Mouse (Mus musculus) limb, embryonic 12.5 days (tissue): ENCODE results near the gene Defb13. TPM values are rescaled to one million over a fixed set of nuclear protein-coding genes. Genes with fewer than 3 reads are reported as not detected.
A peak's percentile ranks its signal among the peaks of the same experiment; 100 is the strongest.
"Not testable (repeated sequence)": the region's sequence is repeated elsewhere in the genome, so short reads cannot be mapped to it uniquely, and the experiment has no call there.

Experiments
- ATAC-seq: fragments of 200-750 bp; cut with Nextera tagmentation; 2 replicates; pipeline ENCODE4 v1.8.0; 2017; ENCODE audit warnings: low read depth, moderate TSS enrichment; ENCODE audit not compliant: insufficient number of reproducible peaks, insufficient read depth, low FRiP score, low TSS enrichment
- H3K27ac ChIP-seq: fragments of 300-500 bp; sonication (generic); 2 replicates; pipeline ENCODE4 v1.5.1; 2016; ENCODE audit warnings: mild to moderate bottlenecking, moderate library complexity
- H3K27me3 ChIP-seq: fragments of 300-500 bp; sonication (generic); 2 replicates; pipeline ENCODE4 v1.6.1; 2016; ENCODE audit warnings: mild to moderate bottlenecking, moderate library complexity
- H3K36me3 ChIP-seq: fragments of 300-500 bp; sonication (generic); 2 replicates; pipeline ENCODE4 v1.6.1; 2016; ENCODE audit warnings: mild to moderate bottlenecking, moderate library complexity
- H3K4me1 ChIP-seq: fragments of 300-500 bp; sonication (generic); replicated peaks from 2 replicates; pipeline ENCODE4 v1.6.1; 2016
- H3K4me2 ChIP-seq: fragments of 300-500 bp; sonication (generic); 2 replicates; pipeline ENCODE4 v1.6.1; 2016; ENCODE audit warnings: mild to moderate bottlenecking, moderate library complexity
- H3K4me3 ChIP-seq: fragments of 300-500 bp; sonication (generic); replicated peaks from 2 replicates; pipeline ENCODE4 v1.5.1; 2016; ENCODE audit warnings: mild to moderate bottlenecking
- H3K9ac ChIP-seq: fragments of 300-500 bp; sonication (generic); replicated peaks from 2 replicates; pipeline ENCODE4 v1.6.1; 2016; ENCODE audit warnings: mild to moderate bottlenecking, moderate library complexity
- H3K9me3 ChIP-seq: fragments of 300-500 bp; sonication (generic); 2 replicates; pipeline ENCODE4 v1.6.1; 2016; ENCODE audit warnings: mild to moderate bottlenecking, moderate library complexity
- WGBS: fragments of 180-500 bp; shearing (Covaris S2); methylation state at CpG from one replicate; pipeline ENCODE4 v1.1.7; 2016; 5-methylcytosine and 5-hydroxymethylcytosine counted together
- polyA plus RNA-seq: library from polyadenylated mRNA; unstranded; fragments of >200 nt; fragmentation: Nextera tagmentation; extraction: Ambion mirVana; gene quantifications from 2 replicates; pipeline ENCODE4 v1.2.1, GENCODE M21; 2016

Gene Defb13
- polyA plus RNA-seq = not detected in 2 replicates

DNA sequence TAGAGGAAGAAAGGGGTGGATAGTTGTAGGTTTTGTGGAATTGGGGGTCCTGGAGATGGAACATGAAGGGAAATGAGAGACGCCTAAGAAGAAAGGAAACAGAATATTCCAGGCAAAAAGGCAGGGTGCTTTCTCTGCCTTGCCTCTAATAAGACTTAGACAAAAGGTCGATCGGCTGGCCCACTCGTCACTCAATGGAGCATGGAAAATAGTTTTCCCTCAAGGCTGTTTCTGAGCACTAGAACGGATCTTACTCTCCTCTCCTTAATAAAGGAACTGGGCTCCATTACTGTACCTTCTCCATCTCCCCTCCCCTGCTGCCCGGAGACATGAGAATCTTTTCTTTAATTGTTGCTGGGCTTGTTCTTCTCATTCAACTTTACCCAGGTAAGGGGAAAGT lies at the start of gene Defb13:
Defb13 (plus strand) TSS at position 301 of the 400 bp plus-strand sequence.
- WGBS = 83% methylated on average over 6 of the region's 6 CpGs
- no peak for ATAC-seq
- H3K27me3 ChIP-seq = no peaks in the 10 kb centered on the region

DNA sequence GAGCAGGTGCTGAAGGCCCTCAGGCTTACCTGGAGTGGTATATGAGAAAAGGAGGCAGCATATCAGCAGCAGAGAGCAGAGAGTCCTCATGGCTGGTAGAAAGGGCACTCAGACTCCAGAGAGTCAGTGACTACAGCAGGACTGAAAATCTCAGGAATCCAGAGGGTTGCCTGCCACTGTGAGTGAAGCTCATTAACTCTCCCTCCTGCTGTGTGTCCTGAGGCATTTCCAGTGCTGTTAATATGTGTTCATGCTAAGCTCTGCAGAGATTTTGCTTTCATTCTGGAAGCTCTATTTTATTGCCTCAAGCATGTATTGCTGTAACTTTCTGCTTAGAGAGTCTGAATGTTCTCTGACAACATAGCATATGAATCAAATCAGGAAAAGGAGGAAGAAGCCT lies 40.3 kb upstream of the Defb13 start, which contains the start of gene Defb11:
Defb11 (minus strand) TSS at position 123 of the 400 bp plus-strand sequence.
- not testable (repeated sequence) for H3K27me3 ChIP-seq, H3K4me2 ChIP-seq, H3K9ac ChIP-seq, H3K4me1 ChIP-seq, H3K9me3 ChIP-seq, H3K4me3 ChIP-seq, H3K27ac ChIP-seq, H3K36me3 ChIP-seq
- peak; percentile 59; the same call in 1 of the 2 replicates for ATAC-seq

More for the DNA sequence above, at the start of gene Defb13:
- H3K36me3 ChIP-seq = no peaks in the 10 kb centered on the region
- H3K4me3 ChIP-seq = no peak within 1 kb of the TSS
- H3K9me3 ChIP-seq = no peaks in the 10 kb centered on the region
- H3K9ac ChIP-seq = no peak within 1 kb of the TSS
- H3K4me1 ChIP-seq = no peaks in the 10 kb centered on the region
- no peak within 1 kb of the TSS for H3K4me2 ChIP-seq
- no peak within 1 kb of the TSS for H3K27ac ChIP-seq

DNA sequence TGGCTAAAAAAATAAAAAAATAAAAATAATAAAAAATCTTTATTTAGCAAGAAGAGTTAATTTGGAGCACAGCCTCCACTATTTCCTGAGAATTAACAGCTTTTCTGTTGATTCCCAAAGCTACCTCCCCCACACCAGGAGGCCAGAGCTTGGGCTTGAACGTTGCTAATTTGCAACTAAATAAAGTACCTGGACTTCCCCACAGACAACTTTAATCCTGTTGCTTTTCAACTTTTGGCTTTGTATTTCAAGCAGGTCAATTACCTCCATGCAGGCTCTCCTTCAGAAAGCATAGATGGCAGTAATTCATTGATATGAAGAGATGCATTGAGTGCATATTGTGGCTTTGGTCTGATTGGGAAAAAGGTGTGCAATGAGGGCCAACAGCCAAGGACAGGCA lies 34.6 kb upstream of the Defb13 start:
- H3K9ac ChIP-seq = no peak overlapping the region
- no peak overlapping the region for H3K27ac ChIP-seq
- 8% methylated on average over 1 of the region's 1 CpGs for WGBS
- no peak overlapping the region for H3K4me3 ChIP-seq
- no peak overlapping the region for H3K4me2 ChIP-seq
- no peaks in the 10 kb centered on the region for H3K36me3 ChIP-seq
- H3K27me3 ChIP-seq = no peaks in the 10 kb centered on the region
- ATAC-seq = no peak
- no peaks in the 10 kb centered on the region for H3K9me3 ChIP-seq
- H3K4me1 ChIP-seq = no peaks in the 10 kb centered on the region

DNA sequence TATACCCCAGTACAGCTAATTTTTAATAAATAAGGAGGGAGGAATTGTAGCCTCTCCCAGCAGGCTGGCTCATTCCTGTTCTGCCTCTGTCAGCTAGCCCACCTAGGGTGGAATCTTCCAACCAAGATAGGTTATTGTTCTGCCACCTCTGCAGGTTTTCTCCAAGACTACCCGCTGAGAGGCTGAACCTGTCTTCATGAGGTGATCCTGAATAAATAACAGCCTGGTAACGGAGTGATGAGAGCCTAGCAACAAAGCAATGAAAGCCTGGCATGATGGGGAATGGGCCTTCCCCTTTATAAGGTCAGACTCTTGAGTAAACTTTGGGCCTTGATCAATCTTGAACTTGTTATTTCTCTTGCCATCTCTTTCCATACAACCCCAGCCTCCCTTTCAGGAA lies 34.0 kb upstream of the Defb13 start:
- Histone ChIP-seq H3K4me2 (no peak overlapping the region), H3K36me3 (no peaks in the 10 kb centered on the region), H3K9me3 (no peaks in the 10 kb centered on the region), H3K4me3 (no peak overlapping the region), H3K27ac (no peak overlapping the region), H3K9ac (no peak overlapping the region), H3K4me1 (no peaks in the 10 kb centered on the region), H3K27me3 (no peaks in the 10 kb centered on the region)
- ATAC-seq = no peak
- 27% methylated on average over 2 of the region's 2 CpGs for WGBS

DNA sequence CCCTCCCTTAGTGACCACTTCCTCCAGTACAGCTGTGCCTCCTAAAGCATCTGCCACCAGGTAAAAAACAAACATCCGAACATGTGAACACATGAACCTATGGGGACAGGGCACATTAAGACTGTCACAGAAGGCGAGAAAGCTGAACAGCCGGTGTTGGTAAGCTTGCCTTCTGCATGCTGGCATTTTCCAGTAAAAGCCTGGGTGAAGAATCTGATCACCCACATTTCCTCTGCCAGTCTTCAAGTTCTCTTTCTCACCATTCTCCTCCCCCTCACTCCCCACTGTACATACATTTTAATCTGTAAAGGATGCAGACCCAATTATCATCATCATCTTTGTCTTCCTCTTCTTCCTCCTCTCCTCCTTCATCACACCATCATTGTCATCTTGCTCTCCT lies 30.9 kb upstream of the Defb13 start:
- ATAC-seq = no peak
- Histone ChIP-seq H3K4me1 (no peaks in the 10 kb centered on the region), H3K36me3 (no peaks in the 10 kb centered on the region), H3K9me3 (no peaks in the 10 kb centered on the region), H3K27ac (no peak overlapping the region), H3K4me2 (no peak overlapping the region), H3K27me3 (no peaks in the 10 kb centered on the region), H3K4me3 (no peak overlapping the region), H3K9ac (no peak overlapping the region)
- WGBS = 83% methylated on average over 3 of the region's 3 CpGs

DNA sequence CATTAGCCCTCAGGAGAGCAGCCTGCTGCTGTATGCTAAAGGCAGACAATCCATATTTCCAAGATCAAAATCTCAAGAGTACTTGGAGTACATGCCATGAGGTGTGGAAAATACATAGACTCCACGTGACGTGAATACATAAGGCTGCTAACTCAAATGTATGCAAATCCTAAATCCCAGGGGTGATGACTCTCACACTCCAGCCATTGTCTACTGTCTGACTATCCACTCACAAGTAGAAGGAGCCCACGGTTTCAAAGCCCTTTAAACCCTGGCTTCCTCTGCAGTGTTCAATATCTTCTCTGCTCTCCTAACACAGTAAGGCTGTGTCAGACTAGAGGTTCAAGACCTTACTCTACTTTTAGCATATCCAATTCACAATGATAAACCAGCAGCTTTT lies 15.8 kb upstream of the Defb13 start:
- not testable (repeated sequence) for H3K4me2 ChIP-seq, H3K36me3 ChIP-seq, H3K4me1 ChIP-seq, H3K4me3 ChIP-seq, H3K9me3 ChIP-seq, H3K27ac ChIP-seq, H3K27me3 ChIP-seq, ATAC-seq, H3K9ac ChIP-seq
- 83% methylated on average over 3 of the region's 3 CpGs for WGBS

DNA sequence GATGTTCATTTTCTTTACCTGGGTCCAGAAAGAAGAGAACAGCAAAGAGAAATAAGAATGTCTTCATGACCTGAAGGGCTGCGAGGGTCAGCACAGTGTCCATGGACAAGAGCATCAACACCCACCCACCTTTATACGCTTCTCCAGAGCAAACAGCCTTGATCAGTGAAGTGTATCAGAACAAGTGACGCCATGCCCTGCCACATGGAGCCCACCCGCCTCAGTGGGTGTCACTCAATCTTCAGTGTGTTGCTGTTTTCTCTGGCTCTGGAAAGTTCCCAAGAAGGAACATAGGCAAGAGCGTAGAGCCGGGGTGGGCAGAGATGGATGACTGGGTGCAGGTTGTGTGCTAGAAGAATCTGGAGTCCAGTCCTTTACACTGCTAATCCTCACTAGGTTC lies 14.0 kb upstream of the Defb13 start, which contains the start of gene Defb15:
Defb15 (minus strand) TSS at position 101 of the 400 bp plus-strand sequence.
- Histone ChIP-seq H3K27ac (no peak within 1 kb of the TSS), H3K27me3 (no peaks in the 10 kb centered on the region), H3K4me1 (no peaks in the 10 kb centered on the region), H3K36me3 (no peaks in the 10 kb centered on the region), H3K9me3 (no peaks in the 10 kb centered on the region), H3K4me3 (no peak within 1 kb of the TSS), H3K4me2 (no peak within 1 kb of the TSS), H3K9ac (no peak within 1 kb of the TSS)
- no peak for ATAC-seq
- WGBS = 92% methylated on average over 6 of the region's 6 CpGs

DNA sequence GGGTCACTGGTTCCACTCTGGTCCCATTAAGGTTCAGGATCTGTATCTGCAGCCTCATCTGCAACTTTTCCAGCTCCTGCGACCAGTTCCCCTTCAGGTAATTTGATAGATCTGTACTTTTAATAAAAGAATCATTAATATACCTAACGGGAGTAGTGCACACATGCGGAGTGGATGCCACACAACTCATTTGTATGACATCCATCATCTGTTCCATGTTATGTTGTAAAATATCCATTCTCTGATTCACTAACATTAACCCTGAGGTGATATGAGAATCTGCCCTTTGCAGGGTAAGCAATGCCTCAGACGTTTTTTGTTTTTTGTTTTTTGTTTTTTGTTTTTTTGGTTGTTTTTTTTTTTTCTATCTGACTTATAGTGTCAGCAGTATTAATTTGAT lies 8.5 kb upstream of the Defb13 start, which contains the start of gene Defb35:
Defb35 (plus strand) TSS at position 301 of the 400 bp plus-strand sequence.
- H3K36me3 ChIP-seq, H3K9ac ChIP-seq, H3K27ac ChIP-seq, H3K4me2 ChIP-seq, H3K4me3 ChIP-seq, H3K27me3 ChIP-seq, H3K4me1 ChIP-seq, H3K9me3 ChIP-seq, ATAC-seq: not testable (repeated sequence)
- 85% methylated on average over 4 of the region's 4 CpGs for WGBS

DNA sequence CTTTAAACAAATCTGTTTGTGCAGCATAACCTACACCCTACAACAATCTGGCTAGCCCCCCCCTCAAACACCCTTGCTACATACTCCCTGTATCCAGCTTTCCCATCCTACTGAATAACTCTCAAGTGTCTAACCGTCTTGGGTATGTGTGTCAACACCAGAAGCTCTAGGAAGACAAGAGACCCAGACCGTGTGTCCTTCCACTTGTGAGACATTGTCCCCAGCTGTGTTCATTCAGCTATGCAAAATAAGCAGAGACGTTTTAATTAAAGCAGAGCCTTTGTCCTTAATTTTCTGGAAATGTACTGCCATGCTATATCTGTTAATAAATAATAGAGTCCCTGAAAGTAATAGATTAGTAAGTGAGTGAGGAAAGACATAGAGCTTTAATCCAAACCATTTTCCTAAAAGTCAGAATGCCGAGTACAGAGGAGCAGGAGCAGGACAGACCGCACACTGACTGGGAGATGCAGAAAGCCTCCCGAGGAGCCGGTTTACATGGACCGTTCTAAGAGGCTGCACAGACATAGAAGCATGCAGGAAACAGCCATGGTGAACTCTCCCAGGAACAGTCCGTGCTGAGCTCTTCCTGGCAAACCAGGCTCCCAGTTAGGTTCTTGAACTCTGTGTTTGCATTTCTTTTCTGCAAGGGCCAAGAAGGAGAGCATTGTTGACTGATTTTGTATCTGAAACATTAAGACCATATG lies 902 bp downstream of the Defb13 start:
- Histone ChIP-seq H3K27ac (no peak overlapping the region), H3K9me3 (no peaks in the 10 kb centered on the region), H3K4me2 (no peak overlapping the region), H3K9ac (no peak overlapping the region), H3K4me3 (no peak overlapping the region), H3K27me3 (no peaks in the 10 kb centered on the region), H3K4me1 (no peaks in the 10 kb centered on the region), H3K36me3 (no peaks in the 10 kb centered on the region)
- 82% methylated on average over 9 of the region's 9 CpGs for WGBS
- no peak for ATAC-seq

DNA sequence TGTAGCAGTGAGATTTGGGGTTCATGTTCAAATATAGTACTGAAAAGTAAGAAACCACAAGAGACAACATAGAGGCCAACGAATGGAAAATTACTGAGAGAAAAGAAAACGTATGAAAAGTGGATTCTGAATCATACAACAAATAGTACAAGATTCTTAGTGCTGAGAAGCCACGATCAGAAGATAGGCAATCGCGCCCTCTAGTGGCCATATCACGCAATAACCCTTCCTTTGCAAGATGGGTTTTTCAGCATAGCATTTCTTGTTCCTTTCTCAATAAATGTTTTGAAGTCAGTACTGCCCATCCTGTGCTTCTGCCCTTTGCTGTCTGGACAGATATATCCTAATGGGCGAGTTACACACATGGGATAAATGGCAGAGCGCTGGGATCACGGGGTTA lies 8.8 kb downstream of the Defb13 start:
- WGBS = 7% methylated on average over 9 of the region's 9 CpGs
- Histone ChIP-seq H3K27me3 (no peaks in the 10 kb centered on the region), H3K27ac (no peak overlapping the region), H3K4me2 (no peak overlapping the region), H3K9me3 (no peaks in the 10 kb centered on the region), H3K9ac (no peak overlapping the region), H3K4me1 (no peaks in the 10 kb centered on the region), H3K36me3 (no peaks in the 10 kb centered on the region), H3K4me3 (no peak overlapping the region)
- no peak for ATAC-seq

DNA sequence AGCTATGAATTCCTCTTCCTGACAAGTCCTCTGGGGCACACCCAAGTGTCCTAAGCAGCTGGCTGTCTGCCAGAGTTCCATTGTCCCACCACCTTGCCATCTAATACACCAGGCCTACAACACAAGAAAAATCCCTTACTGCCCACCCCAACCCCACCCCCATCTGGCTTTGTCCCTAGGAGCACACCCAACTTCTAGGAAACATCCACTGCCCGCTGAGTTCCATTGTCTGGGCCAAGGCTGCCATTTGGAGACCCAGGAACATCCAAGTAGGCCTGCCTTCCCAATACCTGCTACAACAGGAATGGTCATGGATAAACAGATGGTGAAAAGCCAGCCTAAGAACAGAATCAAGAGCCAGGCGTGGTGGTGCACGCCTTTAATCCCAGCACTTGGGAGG lies 9.8 kb downstream of the Defb13 start:
- H3K4me1 ChIP-seq = no peaks in the 10 kb centered on the region
- no peak for ATAC-seq
- H3K9ac ChIP-seq = no peak overlapping the region
- H3K36me3 ChIP-seq = no peaks in the 10 kb centered on the region
- no peaks in the 10 kb centered on the region for H3K27me3 ChIP-seq
- no peak overlapping the region for H3K4me3 ChIP-seq
- H3K27ac ChIP-seq = no peak overlapping the region
- no peak overlapping the region for H3K4me2 ChIP-seq
- no peaks in the 10 kb centered on the region for H3K9me3 ChIP-seq
- 85% methylated on average over 3 of the region's 3 CpGs for WGBS

DNA sequence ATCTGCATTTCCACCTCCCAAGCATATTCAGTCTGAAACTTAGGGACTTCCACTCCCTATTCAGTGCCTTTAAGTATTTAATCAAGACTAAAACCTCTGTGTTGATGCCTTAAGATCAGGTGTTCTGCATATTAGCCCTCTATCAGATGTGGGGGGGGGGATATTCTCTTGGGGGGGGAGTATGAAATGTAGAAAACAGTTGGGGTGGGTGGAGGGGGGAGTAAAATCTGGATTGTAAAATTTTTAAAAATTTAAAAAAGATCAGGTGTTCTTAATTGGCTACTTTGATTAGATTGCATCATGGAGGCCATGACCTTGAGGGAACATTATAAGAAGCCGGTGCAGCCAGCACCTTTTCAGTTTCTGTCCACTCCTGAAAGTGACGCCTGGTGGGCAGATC lies 11.9 kb downstream of the Defb13 start, which contains the start of gene Fam90a1a:
Fam90a1a (plus strand) TSS at position 301 of the 400 bp plus-strand sequence.
- no peaks in the 10 kb centered on the region for H3K9me3 ChIP-seq
- WGBS = 86% methylated on average over 2 of the region's 2 CpGs
- no peaks in the 10 kb centered on the region for H3K27me3 ChIP-seq
- no peak within 1 kb of the TSS for H3K27ac ChIP-seq
- H3K4me1 ChIP-seq = no peaks in the 10 kb centered on the region
- no peaks in the 10 kb centered on the region for H3K36me3 ChIP-seq
- no peak within 1 kb of the TSS for H3K9ac ChIP-seq
- H3K4me2 ChIP-seq = no peak within 1 kb of the TSS
- no peak for ATAC-seq
- no peak within 1 kb of the TSS for H3K4me3 ChIP-seq
